Mouse (Mus musculus) cerebellum, adult 11-12 months (tissue): ENCODE measurements around the gene Zc2hc1c.

Experiments used
- DNase-seq: peaks from one replicate; pipeline ENCODE4 v3.0.0; 2022

The Zc2hc1c gene

DNA sequence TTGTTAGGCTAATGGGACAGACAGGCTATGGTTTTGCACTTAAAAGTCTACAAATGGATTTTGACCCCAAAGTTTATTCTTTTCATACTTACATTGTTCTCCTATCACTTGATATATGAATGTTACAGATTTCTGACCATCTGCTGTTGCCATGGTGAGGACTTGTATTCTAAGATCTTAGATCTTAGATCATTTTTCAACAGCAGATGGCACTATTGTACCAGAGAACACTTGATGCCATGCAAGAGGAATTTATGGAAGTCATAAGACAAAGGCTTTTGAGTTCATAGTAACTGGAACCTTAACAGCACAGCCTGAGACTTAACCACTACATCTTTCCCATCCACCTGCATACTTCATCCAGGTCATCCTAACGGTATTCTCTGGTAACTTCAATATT is 52.7 kb downstream of the Zc2hc1c start:
- no peak for DNase-seq

DNA sequence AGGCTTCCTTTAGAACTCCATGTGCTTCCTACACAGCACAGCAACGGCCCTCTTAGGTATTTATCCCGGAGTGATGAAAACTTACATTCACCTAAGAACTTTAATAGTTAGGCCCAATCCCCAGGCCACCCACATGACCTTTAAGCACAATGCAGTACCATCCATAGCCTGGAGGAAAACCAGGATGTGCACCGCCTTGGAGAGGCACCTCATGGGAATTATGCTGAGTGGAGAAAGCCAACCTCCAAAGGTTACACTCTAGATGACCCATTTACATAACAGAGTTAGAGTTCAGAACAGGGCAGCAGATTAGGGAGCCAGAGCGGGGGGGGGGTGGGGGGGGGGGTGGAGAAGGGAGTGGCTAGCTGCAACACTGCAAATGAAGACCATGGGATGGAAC is 53.9 kb downstream of the Zc2hc1c start:
- no peak for DNase-seq

DNA sequence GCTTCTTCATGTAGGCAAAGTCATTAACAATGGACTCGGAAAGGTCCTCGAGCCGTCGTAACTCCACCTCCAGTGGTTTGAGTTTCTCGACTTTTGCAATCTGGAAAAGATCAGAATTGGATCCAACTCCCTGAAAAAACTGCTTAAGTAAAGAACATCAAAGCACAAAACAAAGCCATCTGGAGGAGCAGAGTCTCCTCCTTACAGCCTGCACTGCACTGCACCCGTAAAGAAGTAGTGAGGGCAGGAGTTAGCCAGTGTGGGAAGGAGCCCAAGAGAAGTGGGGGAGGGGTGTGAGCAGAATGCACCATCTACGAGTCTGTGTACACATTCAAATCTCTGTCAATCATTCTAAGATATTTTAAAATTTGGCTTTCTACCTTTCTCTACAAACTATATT is 55.9 kb downstream of the Zc2hc1c start:
- DNase-seq, result no peak

DNA sequence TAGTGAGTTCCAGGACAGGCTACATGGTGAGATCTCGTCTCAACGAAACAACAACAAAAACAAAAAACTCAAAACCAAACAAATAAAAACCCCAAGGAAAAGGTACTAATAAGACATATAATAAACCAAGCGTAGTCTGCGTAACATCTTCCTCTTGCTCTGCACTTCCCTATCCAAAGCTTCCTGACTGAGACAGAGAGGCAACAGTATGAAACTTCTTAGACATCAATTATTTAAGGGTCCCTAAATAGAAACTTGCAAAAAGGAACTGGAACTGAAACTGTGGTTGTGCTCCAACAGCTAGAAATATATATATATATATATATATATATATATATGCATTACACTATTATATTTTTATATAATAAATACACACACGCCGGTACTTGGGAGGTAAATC is 57.2 kb downstream of the Zc2hc1c start:
- no peak for DNase-seq

DNA sequence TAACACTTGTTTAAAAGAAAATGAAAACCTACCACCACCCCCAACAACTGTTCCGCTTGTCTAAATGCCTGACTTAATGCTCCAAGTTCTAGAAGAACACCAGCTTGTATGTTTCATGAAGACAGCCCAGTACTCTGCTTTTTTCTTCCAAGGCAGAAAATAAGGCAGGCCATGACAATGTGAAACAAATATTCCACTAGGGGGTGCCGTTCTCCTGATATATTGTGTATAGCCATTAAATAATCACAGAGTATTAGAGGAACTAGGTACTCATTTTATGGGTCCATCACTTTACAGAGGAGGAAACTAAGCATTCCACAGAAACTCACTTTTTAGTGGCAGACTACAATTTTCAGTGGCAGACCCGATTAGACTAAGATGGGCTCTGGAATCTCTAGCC is 58.0 kb downstream of the Zc2hc1c start:
- DNase-seq, result no peak

DNA sequence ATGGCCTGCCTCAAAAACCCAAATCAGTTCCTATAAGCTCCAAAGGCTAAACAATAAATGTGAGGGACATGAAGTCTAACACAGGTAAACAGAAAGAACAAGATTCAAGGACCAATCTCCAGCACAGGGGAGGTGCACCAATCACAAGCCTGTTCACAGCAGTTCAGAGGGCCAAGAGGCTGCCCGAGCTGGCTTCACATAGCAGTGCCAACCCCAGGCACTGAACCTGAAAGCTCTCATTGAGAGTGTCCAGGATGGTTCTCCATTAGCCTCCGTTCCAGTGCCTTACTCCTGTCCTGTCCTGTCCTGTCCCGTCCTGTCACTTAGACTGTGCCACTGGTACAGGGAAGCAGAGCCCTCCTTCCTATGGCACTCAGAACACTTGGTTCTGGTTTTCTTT is 58.8 kb downstream of the Zc2hc1c start:
- DNase-seq, result no peak

DNA sequence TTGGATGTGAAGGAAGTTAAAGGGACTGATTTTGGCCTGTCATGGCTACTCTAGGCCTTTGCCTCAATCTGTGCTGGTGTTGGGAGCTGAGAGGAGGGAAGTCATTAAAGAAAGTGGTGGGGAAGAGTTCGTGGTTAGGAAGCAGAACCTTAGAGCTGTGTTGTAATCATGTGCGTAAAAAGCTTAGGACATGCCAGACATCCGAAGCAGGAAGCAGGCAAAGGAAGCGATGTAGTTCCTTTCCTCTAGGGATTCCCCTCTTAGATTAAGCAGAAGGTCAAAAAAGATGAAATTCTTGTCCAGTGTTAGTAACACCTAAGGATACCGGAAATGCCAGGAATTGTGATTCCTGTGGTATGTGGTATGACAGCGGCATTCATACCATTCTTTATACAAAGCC is 59.9 kb downstream of the Zc2hc1c start:
- no peak for DNase-seq
